Mouse (Mus musculus) liver, postnatal 0 days (tissue): ENCODE measurements around the gene Daxx. TPM values are rescaled to one million over a fixed set of nuclear protein-coding genes. Genes with fewer than 3 reads are reported as not detected.
A peak's percentile ranks its signal among the peaks of the same experiment; 100 is the strongest.

Experiments
- ATAC-seq: fragments of 200-750 bp; cut with Nextera tagmentation; 2 replicates; pipeline ENCODE4 v1.8.0; 2017; ENCODE audit warnings: mild to moderate bottlenecking, moderate library complexity
- DNase-seq: peaks from one replicate; pipeline ENCODE4 v3.0.0-alpha.2; 2016
- H3K27ac ChIP-seq: fragments of 300-500 bp; sonication (generic); 2 replicates; pipeline ENCODE4 v1.5.1; 2014; ENCODE audit warnings: antibody characterized with exemption, moderate library complexity, mild to moderate bottlenecking, low read depth
- H3K27me3 ChIP-seq: fragments of 300-500 bp; sonication (generic); 2 replicates; pipeline ENCODE4 v1.6.1; 2014; ENCODE audit warnings: low read length, control low read depth, mixed read lengths; ENCODE audit not compliant: insufficient read depth
- H3K36me3 ChIP-seq: fragments of 300-500 bp; sonication (generic); replicated peaks from 2 replicates; pipeline ENCODE4 v1.6.1; 2014; ENCODE audit warnings: mild to moderate bottlenecking, control low read depth, low read length, moderate library complexity, mixed read lengths; ENCODE audit not compliant: insufficient read depth
- H3K4me1 ChIP-seq: fragments of 300-500 bp; sonication (generic); 2 replicates; pipeline ENCODE4 v1.6.1; 2014; ENCODE audit warnings: antibody characterized with exemption, mild to moderate bottlenecking, control low read depth; ENCODE audit not compliant: insufficient read depth
- H3K4me2 ChIP-seq: fragments of 300-500 bp; sonication (generic); 2 replicates; pipeline ENCODE4 v1.6.1; 2014; ENCODE audit warnings: low read depth, mild to moderate bottlenecking, low read length, moderate library complexity, mixed read lengths
- H3K4me3 ChIP-seq: fragments of 300-500 bp; sonication (generic); 2 replicates; pipeline ENCODE4 v1.5.1; 2014; ENCODE audit warnings: low read depth, low read length
- H3K9ac ChIP-seq: fragments of 300-500 bp; sonication (generic); replicated peaks from 2 replicates; pipeline ENCODE4 v1.6.1; 2014; ENCODE audit warnings: mild to moderate bottlenecking, moderate library complexity
- H3K9me3 ChIP-seq: fragments of 300-500 bp; sonication (generic); 2 replicates; pipeline ENCODE4 v1.6.1; 2016; ENCODE audit warnings: mild to moderate bottlenecking, control low read depth, low read length, mixed read lengths
- CTCF ChIP-seq: sonication (generic); IDR thresholded peaks from 2 replicates; pipeline ENCODE4 v1.5.1; 2016; ENCODE audit warnings: antibody characterized with exemption, low read depth
- EP300 ChIP-seq: IDR thresholded peaks from 2 replicates; pipeline ENCODE4 v1.6.1; 2016; ENCODE audit warnings: antibody characterized with exemption, low read depth, mild to moderate bottlenecking
- WGBS: fragments of 180-500 bp; shearing (Covaris S2); extraction: QIAGEN DNeasy Blood & Tissue Kit; methylation state at CpG from one replicate; pipeline ENCODE4 v1.1.7; 2014; ENCODE audit not compliant: insufficient replicate concordance; 5-methylcytosine and 5-hydroxymethylcytosine counted together
- polyA plus RNA-seq: library from polyadenylated mRNA; unstranded; fragments of >200 nt; fragmentation: Nextera tagmentation; extraction: Ambion mirVana; gene quantifications from 2 replicates; pipeline ENCODE4 v1.2.1, GENCODE M21; 2015

Gene Daxx
- polyA plus RNA-seq, 1 experiment from 2014 or later: 12.6 TPM

- H3K4me1 ChIP-seq: peaks cover 8% of the 10 kb centered on the region
- no peak overlapping the region for H3K4me3 ChIP-seq
- DNase-seq: no peak
- H3K27ac ChIP-seq: no peak overlapping the region
- TF ChIP-seq EP300 (no peak), CTCF (peak; percentile 44)
- ATAC-seq: no peak
- H3K36me3 ChIP-seq: peaks cover 42% of the 10 kb centered on the region
- H3K27me3 ChIP-seq: no peaks in the 10 kb centered on the region
- no peak overlapping the region for H3K4me2 ChIP-seq
- 85% methylated on average over 21 of the region's 21 CpGs for WGBS
- no peak overlapping the region for H3K9ac ChIP-seq
- no peaks in the 10 kb centered on the region for H3K9me3 ChIP-seq
Measured at GRCm38 (mm10) chr17:33925406-33926116, 16.3 kb downstream of the Daxx start.

GRCm38 (mm10) chr17:33926207-33926932 lies 17.2 kb downstream of the Daxx start:
- Histone ChIP-seq H3K4me1 (peaks cover 8% of the 10 kb centered on the region), H3K36me3 (peaks cover 41% of the 10 kb centered on the region), H3K27me3 (no peaks in the 10 kb centered on the region), H3K4me3 (no peak overlapping the region), H3K4me2 (no peak overlapping the region), H3K9me3 (no peaks in the 10 kb centered on the region), H3K27ac (no peak overlapping the region), H3K9ac (no peak overlapping the region)
- WGBS: 82% methylated on average over 17 of the region's 17 CpGs
- ATAC-seq (no peak), DNase-seq (peak; percentile 53)
- TF ChIP-seq CTCF (peak; percentile 64), EP300 (no peak)

- ATAC-seq (no peak), DNase-seq (no peak)
- 60% methylated on average over 21 of the region's 21 CpGs for WGBS
- TF ChIP-seq CTCF (no peak), EP300 (no peak)
- no peaks in the 10 kb centered on the region for H3K9me3 ChIP-seq
- H3K27me3 ChIP-seq: no peaks in the 10 kb centered on the region
- H3K27ac ChIP-seq: no peak overlapping the region
- H3K4me2 ChIP-seq: peak overlapping the region; percentile 100
- H3K4me1 ChIP-seq: peaks cover 11% of the 10 kb centered on the region
- H3K4me3 ChIP-seq: peak overlapping the region; percentile 89
- H3K9ac ChIP-seq: peak overlapping the region; percentile 80
- H3K36me3 ChIP-seq: peaks cover 36% of the 10 kb centered on the region
Measured at GRCm38 (mm10) chr17:33928251-33928947, 19.2 kb downstream of the Daxx start.

GRCm38 (mm10) chr17:33929371-33930279 lies 20.4 kb downstream of the Daxx start, which contains the start of gene Rgl2:
TSS of gene Rgl2 (plus strand) at chr17:33929543.
- under 1% methylated on average over 74 of the region's 80 CpGs for WGBS
- Histone ChIP-seq H3K27me3 (no peaks in the 10 kb centered on the region), H3K36me3 (peaks cover 41% of the 10 kb centered on the region), H3K4me3 (peak within 1 kb of the TSS; percentile 89), H3K4me2 (peak within 1 kb of the TSS; percentile 100), H3K27ac (peak within 1 kb of the TSS; percentile 95), H3K4me1 (peaks cover 11% of the 10 kb centered on the region), H3K9me3 (no peaks in the 10 kb centered on the region), H3K9ac (peak within 1 kb of the TSS; percentile 80)
- DNase-seq (peak; percentile 96), ATAC-seq (peak; percentile 88)
- peak; percentile 43 for TF ChIP-seq CTCF
- TF ChIP-seq EP300: peak; percentile 58; the same call in 1 of the 2 replicates

- peak overlapping the region; percentile 95 for H3K27ac ChIP-seq
- TF ChIP-seq EP300 (no peak), CTCF (no peak)
- WGBS: under 1% methylated on average over 39 of the region's 45 CpGs
Measured at GRCm38 (mm10) chr17:33930280-33931158, 21.3 kb downstream of the Daxx start.

More at GRCm38 (mm10) chr17:33930280-33931158, 21.3 kb downstream of the Daxx start:
- Histone ChIP-seq H3K36me3 (peaks cover 37% of the 10 kb centered on the region), H3K9me3 (no peaks in the 10 kb centered on the region), H3K9ac (peak overlapping the region; percentile 80), H3K27me3 (no peaks in the 10 kb centered on the region), H3K4me2 (peak overlapping the region; percentile 100), H3K4me1 (peaks cover 11% of the 10 kb centered on the region), H3K4me3 (peak overlapping the region; percentile 89)
- peak; percentile 14 for ATAC-seq
- peak; percentile 79 for DNase-seq
